Mouse (Mus musculus) MEL (cell line): ENCODE measurements at regions not wholly inside any gene's neighbourhood (a gene's known extent, or its start where the extent isn't known, plus 50 kb on each side); places are given as distances from the start of the nearest gene placed in this dataset.
A peak's percentile ranks its signal among the peaks of the same experiment; 100 is the strongest.

Source experiments
- DNase-seq: peaks from one replicate; pipeline ENCODE4 v3.0.0; 2011; ENCODE audit warnings: low read depth, low spot score
- H3K27ac ChIP-seq: 2 replicates; pipeline ENCODE4 v1.5.1; 2012; ENCODE audit warnings: low read depth, mild to moderate bottlenecking, control low read depth, low read length, moderate library complexity; ENCODE audit not compliant: control insufficient read depth
- H3K27me3 ChIP-seq, 2 experiments: fragments of 150-350 bp in 1 of 2; sonication (generic) in 1 of 2; 2 replicates each; pipeline ENCODE4 v1.6.1; 2012; ENCODE audit warnings: low read length in 2 of 2, mild to moderate bottlenecking in 2 of 2, improper control_type of control experiment in 1 of 2, moderate library complexity in 1 of 2; ENCODE audit not compliant: insufficient read depth in 2 of 2, control insufficient read depth in 1 of 2
- H3K36me3 ChIP-seq, 2 experiments: 2 replicates each; pipeline ENCODE4 v1.6.1; 2012 to 2014; ENCODE audit warnings: low read length in 2 of 2, improper control_type of control experiment in 1 of 2, inconsistent platforms in 1 of 2, mild to moderate bottlenecking in 1 of 2; ENCODE audit not compliant: insufficient read depth in 2 of 2, control insufficient read depth in 1 of 2
- H3K4me1 ChIP-seq, 2 experiments: fragments of 150-350 bp in 1 of 2; sonication (generic) in 1 of 2; 2 replicates each; pipeline ENCODE4 v1.6.1; 2012; ENCODE audit warnings: low read length in 2 of 2, improper control_type of control experiment in 1 of 2, mild to moderate bottlenecking in 1 of 2; ENCODE audit not compliant: insufficient read depth in 2 of 2, control insufficient read depth in 1 of 2
- H3K4me3 ChIP-seq, 2 experiments: fragments of 150-350 bp in 1 of 2; sonication (generic) in 1 of 2; 2 replicates each; pipeline ENCODE4 v1.5.1; 2012; ENCODE audit warnings: low read depth in 2 of 2, low read length in 2 of 2, mild to moderate bottlenecking in 2 of 2, moderate library complexity in 2 of 2, control low read depth in 1 of 2, improper control_type of control experiment in 1 of 2; ENCODE audit not compliant: control insufficient read depth in 1 of 2, insufficient read depth in 1 of 2
- H3K79me2 ChIP-seq: 2 replicates; pipeline ENCODE4 v1.6.1; 2012; ENCODE audit warnings: mild to moderate bottlenecking, low read length, moderate library complexity; ENCODE audit not compliant: control insufficient read depth, poor library complexity, insufficient read depth
- H3K9ac ChIP-seq: 2 replicates; pipeline ENCODE4 v1.6.1; 2012; ENCODE audit warnings: low read depth, mild to moderate bottlenecking, control low read depth, low read length, moderate library complexity; ENCODE audit not compliant: control insufficient read depth, poor library complexity, severe bottlenecking
- H3K9me3 ChIP-seq: fragments of 150-350 bp; sonication (generic); replicated peaks from 2 replicates; pipeline ENCODE4 v1.6.1; 2012; ENCODE audit warnings: mild to moderate bottlenecking, low read length, improper control_type of control experiment, moderate library complexity; ENCODE audit not compliant: insufficient read depth
- CHD1 ChIP-seq: IDR thresholded peaks from 2 replicates; pipeline ENCODE4 v1.6.1; 2012; ENCODE audit warnings: low read depth, mild to moderate bottlenecking, inconsistent platforms, low read length, improper control_type of control experiment
- CHD2 ChIP-seq: IDR thresholded peaks from 2 replicates; pipeline ENCODE4 v1.6.1; 2011; ENCODE audit warnings: low read length, improper control_type of control experiment
- CTCF ChIP-seq, 3 experiments: IDR thresholded peaks in 2 of 3; conservative IDR thresholded peaks in 1 of 3; 2 replicates each; pipeline ENCODE4 v1.5.1; 2011 to 2012; ENCODE audit warnings: low read length in 3 of 3, low read depth in 2 of 3, mild to moderate bottlenecking in 2 of 3, improper control_type of control experiment in 1 of 3, inconsistent platforms in 1 of 3, mixed read lengths in 1 of 3, moderate library complexity in 1 of 3; ENCODE audit not compliant: control insufficient read depth in 1 of 3, insufficient read depth in 1 of 3, poor library complexity in 1 of 3, severe bottlenecking in 1 of 3
- E2F4 ChIP-seq: IDR thresholded peaks from 2 replicates; pipeline ENCODE4 v1.6.1; 2011; ENCODE audit warnings: low read depth, low read length, improper control_type of control experiment, borderline replicate concordance
- HCFC1 ChIP-seq: IDR thresholded peaks from 2 replicates; pipeline ENCODE4 v1.6.1; 2012; ENCODE audit warnings: low read depth, mild to moderate bottlenecking, inconsistent platforms, low read length, improper control_type of control experiment, moderate library complexity
- JUND ChIP-seq: IDR thresholded peaks from 2 replicates; pipeline ENCODE4 v1.6.1; 2011; ENCODE audit warnings: low read depth, mild to moderate bottlenecking, improper control_type of control experiment, low read length
- MAFK ChIP-seq: IDR thresholded peaks from 2 replicates; pipeline ENCODE4 v1.6.1; 2011; ENCODE audit warnings: low read depth, mild to moderate bottlenecking, low read length, improper control_type of control experiment, borderline replicate concordance
- POLR2AphosphoS5 ChIP-seq: IDR thresholded peaks from 2 replicates; pipeline ENCODE4 v1.6.1; 2012; ENCODE audit warnings: low read depth, borderline replicate concordance, mild to moderate bottlenecking, inconsistent platforms, low read length, moderate library complexity, mixed read lengths
- TBP ChIP-seq: IDR thresholded peaks from 2 replicates; pipeline ENCODE4 v1.8.0; 2011; ENCODE audit warnings: low read depth, low read length, improper control_type of control experiment
- USF2 ChIP-seq, 2 experiments: IDR thresholded peaks; 2 replicates each; pipeline ENCODE4 v1.6.1; 2011 to 2012; ENCODE audit warnings: improper control_type of control experiment in 2 of 2, low read length in 2 of 2, borderline replicate concordance in 1 of 2, inconsistent platforms in 1 of 2, low read depth in 1 of 2, mild to moderate bottlenecking in 1 of 2; ENCODE audit not compliant: insufficient read depth in 1 of 2
- ZKSCAN1 ChIP-seq: IDR thresholded peaks from 2 replicates; pipeline ENCODE4 v1.6.1; 2012; ENCODE audit warnings: low read depth, mild to moderate bottlenecking, inconsistent platforms, low read length, improper control_type of control experiment, moderate library complexity
- ZMIZ1 ChIP-seq: IDR thresholded peaks from 2 replicates; pipeline ENCODE4 v1.6.1; 2012; ENCODE audit warnings: low read depth, mild to moderate bottlenecking, inconsistent platforms, low read length, improper control_type of control experiment, moderate library complexity
- ZNF384 ChIP-seq: IDR thresholded peaks from 2 replicates; pipeline ENCODE4 v1.6.1; 2012; ENCODE audit warnings: low read depth, mild to moderate bottlenecking, inconsistent platforms, low read length, improper control_type of control experiment

DNA sequence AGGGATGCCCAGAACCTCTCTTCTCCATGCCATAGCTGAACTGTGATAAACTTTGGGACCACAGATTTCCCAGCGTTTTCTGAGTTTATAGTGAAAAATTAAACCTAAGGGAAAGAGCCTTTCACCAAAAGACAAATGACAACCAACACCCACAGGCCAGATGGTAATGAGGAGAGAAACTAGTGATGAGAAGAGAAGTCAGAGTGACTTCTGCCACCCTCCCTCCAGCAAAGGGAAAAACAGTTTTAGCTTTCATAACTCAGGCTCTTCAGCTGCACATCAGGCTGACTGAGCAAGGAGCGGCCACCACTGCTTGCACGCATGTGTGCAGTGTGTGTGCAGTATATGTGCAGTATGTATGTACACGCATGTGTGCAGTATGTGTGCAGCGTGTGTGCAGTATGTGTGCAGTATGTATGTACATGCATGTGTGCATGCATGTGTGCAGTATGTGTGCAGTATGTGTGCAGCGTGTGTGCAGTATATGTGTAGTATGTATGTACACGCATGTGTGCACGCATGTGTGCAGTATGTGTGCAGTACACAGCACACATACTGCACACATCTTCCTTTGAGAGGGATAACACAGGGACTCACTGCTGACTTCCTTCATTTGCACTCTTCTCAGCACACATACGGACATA lies 208.1 kb upstream of the Ppargc1a start:
- no peaks in the 10 kb centered on the region for H3K9me3 ChIP-seq
- H3K27me3 ChIP-seq, result no peaks in the 10 kb centered on the region
- DNase-seq, result no peak
- no peak overlapping the region for H3K9ac ChIP-seq
- H3K4me1 ChIP-seq, result no peaks in the 10 kb centered on the region
- peak; percentile 53; the same call in 1 of the 2 replicates for TF ChIP-seq POLR2AphosphoS5
- TF ChIP-seq CHD2, result no peak
- no peak overlapping the region for H3K27ac ChIP-seq
- no peak overlapping the region for H3K4me3 ChIP-seq
- H3K36me3 ChIP-seq, result no peaks in the 10 kb centered on the region
- no peaks in the 10 kb centered on the region for H3K79me2 ChIP-seq

DNA sequence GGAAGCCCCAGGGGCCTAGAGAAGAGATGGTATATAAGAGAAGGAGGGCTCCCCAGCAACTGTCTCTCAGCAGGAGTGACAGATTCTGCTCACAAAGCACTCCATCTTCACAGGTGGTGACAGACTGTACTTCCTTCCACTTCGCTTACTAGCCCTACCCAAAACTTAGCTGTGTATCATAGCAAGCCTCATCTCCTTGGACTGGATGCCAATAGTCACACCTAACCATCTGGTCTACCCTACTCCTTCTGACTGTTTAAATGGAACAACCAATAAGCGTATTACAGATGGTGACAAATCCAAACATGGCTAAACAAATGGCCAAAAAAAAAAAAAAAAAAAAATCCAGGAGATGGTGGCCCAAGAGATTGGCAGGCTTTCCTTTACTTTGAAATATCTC lies 204.1 kb upstream of the Ppargc1a start:
- H3K9ac ChIP-seq, result no peak overlapping the region
- H3K9me3 ChIP-seq, result no peaks in the 10 kb centered on the region
- TF ChIP-seq E2F4, result no peak
- TF ChIP-seq USF2 (IDR thresholded peaks at IDR 0.05; ENCODE audit: borderline replicate concordance in 1 of 2, insufficient read depth in 1 of 2, low read depth in 1 of 2, low read length in 2 of 2), result no peak
- no peak for TF ChIP-seq MAFK
- no peaks in the 10 kb centered on the region for H3K4me1 ChIP-seq
- no peaks in the 10 kb centered on the region for H3K36me3 ChIP-seq
- H3K4me3 ChIP-seq, result no peak overlapping the region
- DNase-seq, result no peak
- no peaks in the 10 kb centered on the region for H3K27me3 ChIP-seq
- H3K27ac ChIP-seq, result no peak overlapping the region
- no peaks in the 10 kb centered on the region for H3K79me2 ChIP-seq

DNA sequence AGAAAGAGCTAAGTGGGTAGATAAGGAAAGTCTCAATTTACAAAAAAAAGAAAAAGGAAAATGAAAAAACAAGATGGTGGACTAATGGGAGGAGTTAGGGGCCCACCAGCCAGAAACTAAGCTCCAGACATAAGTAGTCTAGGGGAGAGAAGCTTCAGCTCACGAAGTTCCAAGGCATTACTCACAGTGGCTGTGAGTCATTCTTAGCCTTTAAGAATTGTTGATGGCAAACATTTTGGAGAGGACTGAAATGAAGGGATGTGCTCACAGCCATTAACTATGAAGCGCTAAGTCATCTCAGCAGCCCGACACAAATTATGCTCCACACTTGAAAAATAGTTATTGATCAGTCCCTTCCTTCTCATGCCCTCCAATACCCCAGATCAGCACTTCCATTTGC lies 198.6 kb upstream of the Ppargc1a start:
- H3K9me3 ChIP-seq, result no peaks in the 10 kb centered on the region
- H3K36me3 ChIP-seq, result no peaks in the 10 kb centered on the region; a peak in 1 of 4 replicates
- no peak overlapping the region for H3K9ac ChIP-seq
- H3K27ac ChIP-seq, result no peak overlapping the region
- no peaks in the 10 kb centered on the region for H3K79me2 ChIP-seq
- peak; percentile 14 for DNase-seq
- H3K27me3 ChIP-seq, result no peaks in the 10 kb centered on the region
- TF ChIP-seq JUND (no peak), E2F4 (no peak), ZNF384 (no peak), ZMIZ1 (no peak), CHD1 (no peak), ZKSCAN1 (no peak), CTCF (IDR thresholded peaks at IDR 0.05 in 2 of 3, conservative IDR thresholded peaks at IDR 0.05 in 1 of 3; ENCODE audit: control insufficient read depth in 1 of 3, insufficient read depth in 1 of 3, low read depth in 2 of 3, low read length in 3 of 3, poor library complexity in 1 of 3, severe bottlenecking in 1 of 3) (no peak), HCFC1 (no peak), TBP (no peak)
- no peak overlapping the region for H3K4me3 ChIP-seq
- H3K4me1 ChIP-seq, result peaks cover 0 to 4% of the 10 kb centered on the region in 2 experiments; a peak in 1 of 4 replicates
